Mouse (Mus musculus): Measurements from ENCODE around the gene Mpv17. TPM values are rescaled to one million over a fixed set of nuclear protein-coding genes. Genes with fewer than 3 reads are reported as not detected.

Mpv17 gene
- polyA plus RNA-seq, 1 experiment from 2014 or later = 62.2 TPM

DNA sequence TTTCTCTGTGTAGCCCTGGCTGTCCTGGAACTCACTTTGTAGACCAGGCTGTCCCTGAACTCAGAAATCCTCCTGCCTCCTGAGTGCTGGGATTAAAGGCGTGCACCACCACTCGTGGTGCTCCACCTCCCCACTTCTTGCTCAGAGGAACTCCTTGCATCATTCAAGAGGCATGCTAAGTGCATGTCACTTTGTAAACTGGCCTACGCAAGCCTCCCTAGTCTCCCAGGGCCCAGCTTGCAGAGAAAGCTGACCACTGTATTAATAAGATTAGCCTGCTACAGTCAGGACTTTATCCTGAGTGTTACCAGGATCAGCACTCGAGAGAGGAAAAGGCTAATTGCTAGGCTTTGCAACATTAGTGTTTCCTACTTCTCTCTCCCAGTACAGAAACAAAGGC, 14.6 kb upstream of the Mpv17 start:
- ATAC-seq (replicated peaks; ENCODE audit: low FRiP score, low TSS enrichment, low read depth) (no peak), DNase-seq (ENCODE audit: low spot score) (no peak)
- Histone ChIP-seq H3K4me2 (ENCODE audit: low read length) (no peak overlapping the region), H3K27me3 (replicated peaks; ENCODE audit: control insufficient read depth, insufficient read depth, low read length) (no peaks in the 10 kb centered on the region), H3K9me3 (ENCODE audit: control insufficient read depth, low read length) (no peaks in the 10 kb centered on the region), H3K36me3 (ENCODE audit: control insufficient read depth, insufficient read depth, low read length) (peaks cover 93% of the 10 kb centered on the region), H3K9ac (ENCODE audit: low read length) (no peak overlapping the region), H3K27ac (ENCODE audit: low read depth) (no peak overlapping the region), H3K4me1 (replicated peaks; ENCODE audit: control insufficient read depth, insufficient read depth, low read length) (no peaks in the 10 kb centered on the region), H3K4me3 (ENCODE audit: low read depth, low read length) (no peak overlapping the region)
- 93% methylated on average over 4 of the region's 4 CpGs for WGBS

- no peak for DNase-seq (ENCODE audit: low spot score)
- Histone ChIP-seq H3K27me3 (replicated peaks; ENCODE audit: control insufficient read depth, insufficient read depth, low read length) (no peaks in the 10 kb centered on the region), H3K27ac (ENCODE audit: low read depth) (no peak overlapping the region), H3K4me2 (ENCODE audit: low read length) (no peak overlapping the region), H3K36me3 (ENCODE audit: control insufficient read depth, insufficient read depth, low read length) (peaks cover 89% of the 10 kb centered on the region), H3K9me3 (ENCODE audit: control insufficient read depth, low read length) (no peaks in the 10 kb centered on the region), H3K4me1 (replicated peaks; ENCODE audit: control insufficient read depth, insufficient read depth, low read length) (no peaks in the 10 kb centered on the region), H3K9ac (ENCODE audit: low read length) (no peak overlapping the region), H3K4me3 (ENCODE audit: low read depth, low read length) (no peak overlapping the region)
- ATAC-seq (replicated peaks; ENCODE audit: low FRiP score, low TSS enrichment, low read depth) = no peak
- 89% methylated on average over 1 of the region's 1 CpGs for WGBS
Measured at GRCm38 (mm10) chr5:31164878-31165277, 10.8 kb upstream of the Mpv17 start.

DNA sequence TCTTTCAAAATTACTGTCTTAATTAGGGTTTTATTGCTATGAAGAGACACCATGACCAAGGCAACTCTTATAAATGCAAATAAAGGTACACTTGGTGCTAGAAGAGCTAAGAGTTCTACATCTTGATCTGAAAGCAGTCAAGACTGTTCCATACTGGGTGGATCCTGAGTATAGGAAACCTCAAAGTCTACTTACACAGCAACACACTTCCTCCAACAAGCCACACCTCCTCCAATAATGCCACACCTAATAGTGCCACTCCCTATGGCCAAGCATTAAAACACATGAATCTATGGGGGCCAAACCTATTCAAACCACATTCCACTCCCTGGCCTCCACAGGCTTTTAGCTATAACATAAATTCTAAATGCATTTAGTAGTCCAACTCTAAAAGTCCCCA, 8.4 kb upstream of the Mpv17 start:
- no peaks in the 10 kb centered on the region for H3K4me1 ChIP-seq (replicated peaks; ENCODE audit: control insufficient read depth, insufficient read depth, low read length)
- peaks cover 89% of the 10 kb centered on the region for H3K36me3 ChIP-seq (ENCODE audit: control insufficient read depth, insufficient read depth, low read length)
- no peaks in the 10 kb centered on the region for H3K9me3 ChIP-seq (ENCODE audit: control insufficient read depth, low read length)
- no peak overlapping the region for H3K27ac ChIP-seq (ENCODE audit: low read depth)
- no peak overlapping the region for H3K9ac ChIP-seq (ENCODE audit: low read length)
- H3K4me3 ChIP-seq (ENCODE audit: low read depth, low read length) = no peak overlapping the region
- DNase-seq (ENCODE audit: low spot score) (no peak), ATAC-seq (replicated peaks; ENCODE audit: low FRiP score, low TSS enrichment, low read depth) (no peak)
- no peak overlapping the region for H3K4me2 ChIP-seq (ENCODE audit: low read length)
- no peaks in the 10 kb centered on the region for H3K27me3 ChIP-seq (replicated peaks; ENCODE audit: control insufficient read depth, insufficient read depth, low read length)

DNA sequence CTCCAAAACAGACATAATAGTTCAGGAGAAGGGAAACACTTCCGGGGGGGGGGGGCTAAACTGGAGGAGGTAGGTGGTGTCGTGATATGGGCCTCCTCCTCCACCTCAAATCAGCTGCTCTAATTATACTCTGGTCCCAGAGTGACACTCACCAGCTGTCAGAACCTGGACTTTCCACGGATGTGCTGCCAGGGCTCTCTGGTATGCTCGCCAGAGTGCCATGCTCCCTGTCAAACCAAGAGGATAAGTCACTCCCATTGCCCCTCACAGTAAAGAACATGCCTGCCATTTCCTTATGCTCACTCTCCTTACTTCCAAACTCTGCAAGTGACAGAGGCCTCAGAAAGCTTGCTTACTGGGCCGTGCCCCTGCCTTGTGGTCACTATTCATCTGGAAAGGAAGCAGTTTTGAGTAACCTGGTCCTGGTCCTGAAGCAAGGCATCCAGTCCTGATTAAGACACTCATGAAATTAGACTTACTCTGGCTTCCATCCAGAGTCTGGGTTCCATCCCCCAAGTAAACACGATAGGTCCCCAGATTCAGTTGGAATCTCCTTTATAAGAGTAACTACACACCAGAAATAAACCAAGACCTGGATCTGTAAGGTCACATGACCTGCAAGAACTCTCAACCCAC, 417 bp downstream of the Mpv17 start:
- Histone ChIP-seq H3K4me3 (ENCODE audit: low read depth, low read length) (peak overlapping the region; percentile 74), H3K27me3 (replicated peaks; ENCODE audit: control insufficient read depth, insufficient read depth, low read length) (no peaks in the 10 kb centered on the region), H3K9me3 (ENCODE audit: control insufficient read depth, low read length) (no peaks in the 10 kb centered on the region), H3K27ac (ENCODE audit: low read depth) (peak overlapping the region; percentile 23; the same call in 1 of the 2 replicates), H3K9ac (ENCODE audit: low read length) (peak overlapping the region; percentile 56), H3K36me3 (ENCODE audit: control insufficient read depth, insufficient read depth, low read length) (peaks cover 34% of the 10 kb centered on the region), H3K4me1 (replicated peaks; ENCODE audit: control insufficient read depth, insufficient read depth, low read length) (no peaks in the 10 kb centered on the region; the same call in 1 of the 2 replicates), H3K4me2 (ENCODE audit: low read length) (peak overlapping the region; percentile 96)
- WGBS = 28% methylated on average over 6 of the region's 6 CpGs
- DNase-seq (ENCODE audit: low spot score) = no peak
- ATAC-seq (replicated peaks; ENCODE audit: low FRiP score, low TSS enrichment, low read depth) = peak; percentile 13

GRCm38 (mm10) chr5:31151746-31152145, 2.3 kb downstream of the Mpv17 start:
- Histone ChIP-seq H3K4me1 (replicated peaks; ENCODE audit: control insufficient read depth, insufficient read depth, low read length) (no peaks in the 10 kb centered on the region; the same call in 1 of the 2 replicates), H3K27ac (ENCODE audit: low read depth) (no peak overlapping the region), H3K9me3 (ENCODE audit: control insufficient read depth, low read length) (no peaks in the 10 kb centered on the region), H3K4me3 (ENCODE audit: low read depth, low read length) (no peak overlapping the region), H3K36me3 (ENCODE audit: control insufficient read depth, insufficient read depth, low read length) (peaks cover 18% of the 10 kb centered on the region), H3K27me3 (replicated peaks; ENCODE audit: control insufficient read depth, insufficient read depth, low read length) (no peaks in the 10 kb centered on the region), H3K4me2 (ENCODE audit: low read length) (no peak overlapping the region), H3K9ac (ENCODE audit: low read length) (no peak overlapping the region)
- DNase-seq (ENCODE audit: low spot score) = no peak
- 81% methylated on average over 3 of the region's 3 CpGs for WGBS
- ATAC-seq (replicated peaks; ENCODE audit: low FRiP score, low TSS enrichment, low read depth) = no peak

GRCm38 (mm10) chr5:31149781-31150180, 4.3 kb downstream of the Mpv17 start:
- Histone ChIP-seq H3K4me3 (ENCODE audit: low read depth, low read length) (no peak overlapping the region), H3K36me3 (ENCODE audit: control insufficient read depth, insufficient read depth, low read length) (peaks cover 11% of the 10 kb centered on the region; the same call in 1 of the 2 replicates), H3K27me3 (replicated peaks; ENCODE audit: control insufficient read depth, insufficient read depth, low read length) (no peaks in the 10 kb centered on the region), H3K9ac (ENCODE audit: low read length) (no peak overlapping the region), H3K9me3 (ENCODE audit: control insufficient read depth, low read length) (no peaks in the 10 kb centered on the region), H3K4me2 (ENCODE audit: low read length) (no peak overlapping the region), H3K4me1 (replicated peaks; ENCODE audit: control insufficient read depth, insufficient read depth, low read length) (no peaks in the 10 kb centered on the region; the same call in 1 of the 2 replicates), H3K27ac (ENCODE audit: low read depth) (no peak overlapping the region)
- 82% methylated on average over 4 of the region's 4 CpGs for WGBS
- ATAC-seq (replicated peaks; ENCODE audit: low FRiP score, low TSS enrichment, low read depth) = no peak
- DNase-seq (ENCODE audit: low spot score) = no peak

GRCm38 (mm10) chr5:31138968-31139425, 15.1 kb downstream of the Mpv17 start:
- H3K9ac ChIP-seq (ENCODE audit: low read length) = no peak overlapping the region
- DNase-seq (ENCODE audit: low spot score) = peak; percentile 75
- H3K27ac ChIP-seq (ENCODE audit: low read depth) = no peak overlapping the region
- no peaks in the 10 kb centered on the region for H3K9me3 ChIP-seq (ENCODE audit: control insufficient read depth, low read length)
- peaks cover 63% of the 10 kb centered on the region for H3K27me3 ChIP-seq (replicated peaks; ENCODE audit: control insufficient read depth, insufficient read depth, low read length)
- H3K36me3 ChIP-seq (ENCODE audit: control insufficient read depth, insufficient read depth, low read length) = peaks cover 15% of the 10 kb centered on the region
- H3K4me3 ChIP-seq (ENCODE audit: low read depth, low read length) = peak overlapping the region; percentile 20; the same call in 1 of the 2 replicates
- H3K4me2 ChIP-seq (ENCODE audit: low read length) = peak overlapping the region; percentile 29; the same call in 1 of the 2 replicates
- WGBS = 13% methylated on average over 9 of the region's 9 CpGs
- H3K4me1 ChIP-seq (replicated peaks; ENCODE audit: control insufficient read depth, insufficient read depth, low read length) = peaks cover 8% of the 10 kb centered on the region; the same call in 1 of the 2 replicates
- ATAC-seq (replicated peaks; ENCODE audit: low FRiP score, low TSS enrichment, low read depth) = no peak

GRCm38 (mm10) chr5:31138241-31138967, 15.6 kb downstream of the Mpv17 start, which contains the start of gene Ucn:
Gene Ucn (minus strand): TSS chr5:31138829.
- peaks cover 10% of the 10 kb centered on the region for H3K36me3 ChIP-seq (ENCODE audit: control insufficient read depth, insufficient read depth, low read length)
- DNase-seq (ENCODE audit: low spot score) (peak; percentile 55), ATAC-seq (replicated peaks; ENCODE audit: low FRiP score, low TSS enrichment, low read depth) (0 out of 2 replicates have a peak, but pooled peaks have one; percentile 24)
- H3K27ac ChIP-seq (ENCODE audit: low read depth) = no peak within 1 kb of the TSS
- H3K9ac ChIP-seq (ENCODE audit: low read length) = no peak within 1 kb of the TSS
- peaks cover 63% of the 10 kb centered on the region for H3K27me3 ChIP-seq (replicated peaks; ENCODE audit: control insufficient read depth, insufficient read depth, low read length)
- H3K9me3 ChIP-seq (ENCODE audit: control insufficient read depth, low read length) = no peaks in the 10 kb centered on the region
- peak within 1 kb of the TSS; percentile 20 for H3K4me3 ChIP-seq (ENCODE audit: low read depth, low read length)
- peaks cover 8% of the 10 kb centered on the region; the same call in 1 of the 2 replicates for H3K4me1 ChIP-seq (replicated peaks; ENCODE audit: control insufficient read depth, insufficient read depth, low read length)
- WGBS = 2% methylated on average over 49 of the region's 52 CpGs
- peak within 1 kb of the TSS; percentile 29 for H3K4me2 ChIP-seq (ENCODE audit: low read length)
